Mouse (Mus musculus) lung, adult 2 months (tissue): ENCODE data around the gene Tmem110. TPM values are rescaled to one million over a fixed set of nuclear protein-coding genes. Genes with fewer than 3 reads are reported as not detected.

ENCODE experiments used
- DNase-seq: peaks from one replicate; pipeline ENCODE4 v3.0.0; 2022
- H3K4me1 ChIP-seq: fragments of 200-500 bp; 2 replicates; pipeline ENCODE4 v1.6.1; 2011; ENCODE audit warnings: low read length; ENCODE audit not compliant: control insufficient read depth, insufficient read depth
- H3K4me3 ChIP-seq: fragments of 200-500 bp; replicated peaks from 2 replicates; pipeline ENCODE3; 2011; ENCODE audit warnings: low read depth, mild to moderate bottlenecking, control low read depth, low read length; ENCODE audit errors: extremely low read depth
- CTCF ChIP-seq: fragments of 200-500 bp; IDR thresholded peaks from 2 replicates; pipeline ENCODE4 v1.5.1; 2011; ENCODE audit warnings: mild to moderate bottlenecking, low read length, control low read depth; ENCODE audit not compliant: insufficient read depth
- POLR2A ChIP-seq: fragments of 200-500 bp; IDR thresholded peaks from 2 replicates; pipeline ENCODE4 v1.6.1; 2011; ENCODE audit warnings: low read depth, mild to moderate bottlenecking, control low read depth, low read length, borderline replicate concordance; ENCODE audit errors: extremely low read depth
- WGBS: fragments of 180-500 bp; shearing (Covaris S2); methylation state at CpG from one replicate; pipeline ENCODE4 v1.1.7; 2018; 5-methylcytosine and 5-hydroxymethylcytosine counted together
- polyA plus RNA-seq: library from polyadenylated mRNA; depleted of rRNA; stranded (reverse); fragments of >200 nt; gene quantifications from 2 replicates; pipeline ENCODE4 v1.2.3, GENCODE M21; 2012

Gene Tmem110
- polyA plus RNA-seq, 1 experiment = 43.7 TPM

DNA sequence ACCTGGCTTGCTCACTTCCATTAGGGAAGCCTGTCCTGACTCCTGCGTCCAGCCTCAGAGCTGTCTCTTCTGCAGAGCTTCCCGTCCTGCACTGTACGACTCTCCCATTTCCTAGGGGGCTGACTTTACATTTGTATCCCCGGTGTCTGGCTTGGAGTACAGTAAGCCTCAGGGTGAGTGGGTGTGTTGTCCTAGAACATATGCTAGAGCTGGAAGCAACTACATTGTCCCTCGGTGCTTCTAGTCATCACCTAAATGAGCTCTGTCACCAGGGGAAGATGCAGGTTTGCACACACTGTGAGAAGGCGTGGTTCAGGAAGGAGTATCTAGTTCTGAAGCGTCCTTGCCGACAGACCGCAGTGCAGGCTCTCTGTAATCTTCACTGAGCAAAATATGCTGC, 37.0 kb downstream of the Tmem110 start:
- Histone ChIP-seq H3K4me3 (no peak overlapping the region), H3K4me1 (peaks cover 11% of the 10 kb centered on the region)
- DNase-seq = no peak
- 65% methylated on average over 9 of the region's 9 CpGs for WGBS
- TF ChIP-seq CTCF (no peak), POLR2A (no peak)

DNA sequence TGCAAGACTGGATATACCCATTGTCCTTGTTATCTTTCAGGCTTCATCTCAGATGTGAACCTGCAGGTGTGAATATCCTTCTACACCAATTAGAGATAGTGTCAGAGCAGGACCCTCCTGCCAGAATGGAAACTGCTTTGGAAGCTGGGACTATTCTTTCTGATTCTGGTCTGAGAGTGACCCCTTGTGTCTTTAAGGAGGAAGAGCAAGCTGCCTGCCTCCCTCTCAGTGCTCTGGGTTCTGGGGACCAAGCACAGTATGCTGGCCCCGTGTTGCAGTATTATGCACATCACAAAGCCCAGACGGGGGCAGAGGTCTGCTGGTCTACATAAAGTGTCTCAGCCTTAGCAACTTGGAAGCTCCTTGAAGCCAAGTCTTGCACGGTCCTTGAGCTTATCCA, 39.9 kb downstream of the Tmem110 start:
- 67% methylated on average over 3 of the region's 3 CpGs for WGBS
- Histone ChIP-seq H3K4me3 (no peak overlapping the region), H3K4me1 (peaks cover 23% of the 10 kb centered on the region)
- DNase-seq = no peak
- TF ChIP-seq POLR2A = no peak
- TF ChIP-seq CTCF = peak; percentile 52; the same call in 1 of the 2 replicates

DNA sequence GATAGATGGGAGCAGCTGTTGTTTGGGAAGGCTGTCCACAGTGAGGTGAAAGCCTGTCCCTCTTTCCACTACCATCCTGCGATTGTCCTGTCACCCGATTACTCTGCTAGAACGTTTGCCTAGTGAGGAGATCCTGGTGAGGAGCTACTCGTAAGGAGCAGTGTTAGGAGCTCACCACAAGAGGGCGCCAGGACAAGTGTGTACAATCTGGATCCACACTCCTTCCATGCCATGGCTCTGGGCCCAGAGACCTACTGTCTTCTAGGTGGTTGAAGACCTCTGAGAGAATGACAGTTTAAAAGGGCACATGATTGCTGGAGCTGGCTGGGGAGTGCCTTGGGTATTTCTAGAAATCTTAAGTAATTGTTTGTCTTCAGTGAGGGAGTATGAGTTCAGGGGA, 41.7 kb downstream of the Tmem110 start:
- peak; percentile 72 for DNase-seq
- TF ChIP-seq CTCF (peak; percentile 96), POLR2A (no peak)
- 20% methylated on average over 5 of the region's 5 CpGs for WGBS
- H3K4me1 ChIP-seq = peaks cover 20% of the 10 kb centered on the region
- no peak overlapping the region for H3K4me3 ChIP-seq

DNA sequence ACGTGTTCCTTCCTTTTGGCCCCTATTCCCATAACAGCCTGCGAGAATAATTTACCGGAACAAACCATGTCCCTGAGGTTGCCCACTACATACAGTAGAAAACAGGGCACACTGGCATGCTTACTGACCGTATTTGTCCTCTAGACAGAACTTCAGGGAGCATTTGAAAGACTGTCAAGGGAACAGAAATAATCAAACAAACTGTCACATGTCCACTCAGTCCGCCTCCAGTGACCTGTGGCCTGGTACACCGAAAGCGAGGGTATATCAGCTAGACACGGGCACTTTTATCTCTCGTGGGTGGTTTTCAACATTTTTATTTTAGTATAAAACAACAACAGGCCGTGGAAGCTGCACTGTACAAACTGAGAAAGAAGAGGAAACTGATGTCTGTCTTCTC, 43.4 kb downstream of the Tmem110 start:
- 76% methylated on average over 10 of the region's 10 CpGs for WGBS
- DNase-seq = no peak
- no peak for TF ChIP-seq CTCF
- no peak for TF ChIP-seq POLR2A
- H3K4me1 ChIP-seq = peaks cover 17% of the 10 kb centered on the region
- H3K4me3 ChIP-seq = no peak overlapping the region

DNA sequence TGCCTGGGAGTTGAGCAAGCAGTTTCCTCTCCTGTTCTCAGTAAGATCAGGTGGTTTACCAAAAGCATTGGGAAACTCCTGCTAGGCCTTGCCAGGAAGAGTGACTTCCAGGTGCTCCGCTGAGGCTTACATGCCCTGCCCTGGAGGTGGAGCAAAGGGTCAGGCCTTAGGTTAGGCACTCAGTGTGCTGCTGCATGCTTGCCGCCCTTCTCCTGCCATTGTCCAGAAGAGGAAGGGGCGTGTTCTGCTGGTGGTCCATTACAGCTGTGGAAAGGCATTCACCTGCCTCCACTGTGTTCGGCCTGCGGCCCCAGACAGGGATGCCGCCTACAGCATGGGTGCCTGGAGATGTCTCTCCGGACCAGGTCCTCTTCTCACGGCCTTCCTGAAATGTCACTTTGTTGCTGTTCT, 44.0 kb downstream of the Tmem110 start:
- TF ChIP-seq CTCF (no peak), POLR2A (no peak)
- 68% methylated on average over 8 of the region's 8 CpGs for WGBS
- DNase-seq = peak; percentile 49

DNA sequence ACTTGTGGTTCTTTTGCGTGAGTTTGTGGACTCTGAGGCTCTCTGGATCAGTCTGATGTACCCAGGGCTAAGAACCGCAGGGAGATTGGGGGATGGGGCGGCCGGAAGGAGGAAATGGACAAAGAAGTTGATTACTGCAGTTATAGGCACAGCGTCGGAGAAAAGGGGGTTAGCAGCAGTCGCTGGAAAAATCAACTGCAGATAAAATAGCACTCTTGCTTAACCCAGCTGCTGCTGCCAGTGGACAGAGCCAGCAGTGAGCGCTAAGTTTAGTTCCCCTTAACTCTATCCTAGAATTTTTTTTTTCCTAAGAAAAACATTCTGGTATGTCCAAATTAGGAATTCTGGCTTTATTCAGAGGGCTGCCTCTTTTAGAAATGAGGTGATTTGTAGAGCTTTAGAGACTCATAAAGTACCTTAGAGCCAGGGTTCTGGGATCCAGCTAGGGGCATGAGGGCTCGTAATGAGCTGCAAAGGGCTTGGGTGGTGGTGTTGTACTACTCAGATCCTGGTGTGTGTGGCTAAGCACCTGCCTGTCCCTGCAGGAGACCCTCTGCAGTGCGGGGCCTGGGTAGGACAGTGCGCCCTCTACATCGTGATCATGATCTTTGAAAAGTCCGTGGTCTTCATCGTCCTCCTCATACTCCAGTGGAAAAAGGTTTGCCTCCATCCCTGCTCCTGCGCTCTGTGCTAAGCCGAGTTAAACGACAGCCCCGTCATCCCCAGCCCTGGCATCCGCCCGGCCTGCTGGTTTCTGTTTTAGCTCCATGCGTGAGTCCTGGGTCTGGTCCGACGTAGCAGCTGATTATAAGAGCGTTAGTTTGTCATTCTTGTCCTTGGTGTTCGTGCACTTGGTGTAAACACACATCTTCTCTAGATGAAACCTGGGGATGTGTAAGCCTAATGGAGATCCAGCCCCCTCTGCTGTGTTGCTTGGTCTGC, 45.1 kb downstream of the Tmem110 start:
- WGBS = 64% methylated on average over 25 of the region's 25 CpGs
- TF ChIP-seq CTCF (no peak), POLR2A (no peak)
- peaks cover 18% of the 10 kb centered on the region for H3K4me1 ChIP-seq
- DNase-seq = no peak
- H3K4me3 ChIP-seq = no peak overlapping the region

More for the DNA sequence above, 44.0 kb downstream of the Tmem110 start:
- Histone ChIP-seq H3K4me1 (peaks cover 17% of the 10 kb centered on the region), H3K4me3 (no peak overlapping the region)

DNA sequence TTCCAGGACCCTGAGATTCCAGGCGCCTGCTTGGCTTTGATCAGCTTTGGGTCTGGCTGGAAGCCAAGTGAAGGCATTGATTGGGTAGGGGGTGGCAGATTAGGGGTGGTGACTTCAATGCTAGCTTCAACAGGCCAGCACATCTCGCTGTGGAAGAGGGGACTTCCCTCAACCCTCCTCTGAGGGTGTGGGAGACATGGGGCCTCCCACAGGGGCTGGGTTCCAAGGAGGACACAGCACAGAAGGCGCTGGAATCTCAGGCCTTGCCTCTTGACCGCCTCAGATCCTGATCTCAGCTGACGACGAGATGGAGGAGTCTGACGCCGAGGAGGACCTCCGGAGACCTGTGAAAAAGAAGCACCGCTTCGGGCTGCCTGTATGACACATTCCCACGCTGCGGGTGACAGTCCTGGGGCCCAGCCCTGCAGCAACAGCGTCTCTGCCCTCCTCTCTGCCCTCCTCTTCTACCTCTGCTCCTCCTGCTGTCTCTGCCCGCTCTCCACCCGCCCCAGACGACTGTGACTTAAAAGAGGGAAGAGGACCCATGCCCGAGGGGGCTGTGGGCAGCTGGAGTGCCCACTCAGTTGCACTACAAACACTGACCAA, 48.8 kb downstream of the Tmem110 start:
- WGBS = 70% methylated on average over 18 of the region's 18 CpGs
- Histone ChIP-seq H3K4me3 (no peak overlapping the region), H3K4me1 (peaks cover 23% of the 10 kb centered on the region)
- DNase-seq = no peak
- TF ChIP-seq POLR2A (no peak), CTCF (no peak)

DNA sequence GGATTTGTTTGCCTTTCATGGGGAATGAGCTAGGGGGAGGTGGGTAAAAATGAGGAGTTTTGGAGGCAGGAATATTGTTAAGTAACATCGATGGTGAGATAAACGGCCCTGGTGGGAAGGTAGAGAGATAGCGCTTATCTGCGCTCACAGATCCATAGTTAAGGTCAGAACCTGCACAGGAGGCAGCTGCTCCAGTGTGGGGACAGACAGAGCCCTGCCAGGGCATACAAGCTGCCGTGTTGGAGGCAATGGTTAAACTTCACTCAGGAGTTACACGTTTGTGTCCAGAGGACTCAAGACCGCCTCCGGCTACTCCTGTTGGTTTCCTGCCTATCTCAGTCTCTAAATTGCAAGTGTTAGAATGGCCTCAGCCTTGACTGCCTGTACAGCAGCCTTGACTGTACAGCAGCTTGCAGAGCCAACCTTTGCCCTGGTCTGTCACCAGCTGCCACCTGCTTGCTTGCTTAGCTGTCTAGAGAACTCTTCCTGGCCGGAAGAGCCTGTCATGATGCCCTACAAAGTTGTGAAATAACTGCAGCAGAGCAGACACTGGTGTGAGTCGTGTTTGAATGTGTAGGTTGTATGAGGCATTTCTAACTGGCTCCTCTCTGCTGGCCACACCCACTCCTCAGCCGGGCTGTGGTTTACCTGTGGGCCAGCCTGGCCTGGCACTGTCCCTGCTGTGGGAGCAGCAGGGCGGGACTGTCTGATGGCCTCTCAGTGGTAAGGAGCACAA, 49.9 kb downstream of the Tmem110 start:
- no peak for TF ChIP-seq POLR2A
- no peak for TF ChIP-seq CTCF
- no peak overlapping the region for H3K4me3 ChIP-seq
- WGBS = 65% methylated on average over 12 of the region's 12 CpGs
- peak; percentile 36 for DNase-seq
- H3K4me1 ChIP-seq = peaks cover 14% of the 10 kb centered on the region

DNA sequence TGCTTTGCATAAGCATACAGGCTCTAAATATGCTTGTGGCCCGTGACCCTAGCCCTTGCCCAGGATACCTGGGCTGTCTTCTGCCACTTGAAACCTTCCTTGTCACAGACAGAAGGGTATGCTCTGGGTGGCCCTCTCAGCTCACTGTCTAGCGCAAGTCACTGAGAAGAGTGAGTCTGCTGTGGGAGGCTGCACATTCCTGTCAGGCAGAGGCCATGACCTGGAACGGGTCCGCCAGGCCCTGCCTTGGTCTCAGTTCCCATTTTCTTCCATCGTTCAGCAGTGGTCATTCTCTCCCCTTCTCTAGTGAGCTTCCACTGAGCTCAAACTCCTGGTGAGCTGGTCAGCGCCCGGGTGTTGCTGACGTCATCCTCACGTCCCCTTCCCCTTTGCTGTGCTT, 50.6 kb downstream of the Tmem110 start:
- TF ChIP-seq CTCF (no peak), POLR2A (no peak)
- peaks cover 12% of the 10 kb centered on the region for H3K4me1 ChIP-seq
- 62% methylated on average over 9 of the region's 9 CpGs for WGBS
- H3K4me3 ChIP-seq = no peak overlapping the region
- no peak for DNase-seq

DNA sequence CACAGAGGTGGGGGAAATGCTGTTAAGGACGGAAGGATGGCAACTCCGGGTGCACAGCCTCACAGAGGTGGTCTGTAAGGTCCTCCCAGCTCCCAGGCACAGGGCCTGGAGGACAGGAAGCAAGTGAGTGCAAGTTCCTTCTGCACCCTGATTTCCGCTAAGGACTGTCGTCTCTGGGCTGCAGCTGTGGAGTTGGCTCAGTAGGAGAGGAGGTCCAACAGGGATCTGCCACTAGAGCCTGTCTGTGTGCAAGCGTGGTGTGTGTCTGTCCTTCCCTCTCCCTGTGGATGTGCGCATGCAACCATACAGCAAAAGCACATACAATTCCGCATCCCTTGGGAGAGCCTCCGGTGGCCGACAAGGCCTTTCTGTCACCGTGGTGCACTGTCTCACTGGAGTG, 51.1 kb downstream of the Tmem110 start:
- TF ChIP-seq POLR2A (no peak), CTCF (no peak)
- DNase-seq = no peak
- Histone ChIP-seq H3K4me3 (no peak overlapping the region), H3K4me1 (peaks cover 12% of the 10 kb centered on the region)
- 77% methylated on average over 10 of the region's 10 CpGs for WGBS
